Mouse (Mus musculus) liver, embryonic 14.5 days (tissue): Measurements from ENCODE around the gene Pbx4. TPM values are rescaled to one million over a fixed set of nuclear protein-coding genes. Genes with fewer than 3 reads are reported as not detected.

Experiments used
- ATAC-seq: fragments of 200-750 bp; cut with Nextera tagmentation; 2 replicates; pipeline ENCODE4 v1.8.0; 2017; ENCODE audit warnings: moderate number of reproducible peaks, mild to moderate bottlenecking, moderate library complexity; ENCODE audit not compliant: insufficient read depth
- DNase-seq, 3 experiments: peaks; one replicate each; pipeline ENCODE4 v3.0.0-alpha.2; 2012 to 2013; ENCODE audit warnings: low read depth in 3 of 3, low spot score in 3 of 3
- H3K27ac ChIP-seq: fragments of 300-500 bp; sonication (generic); 2 replicates; pipeline ENCODE4 v1.5.1; 2014; ENCODE audit warnings: moderate library complexity, mild to moderate bottlenecking, control low read depth, inconsistent platforms
- H3K27me3 ChIP-seq: fragments of 300-500 bp; sonication (generic); 2 replicates; pipeline ENCODE4 v1.6.1; 2014; ENCODE audit warnings: mild to moderate bottlenecking, low read length, moderate library complexity; ENCODE audit not compliant: control insufficient read depth, insufficient read depth
- H3K36me3 ChIP-seq: fragments of 300-500 bp; sonication (generic); replicated peaks from 2 replicates; pipeline ENCODE4 v1.6.1; 2014; ENCODE audit warnings: low read depth; ENCODE audit not compliant: control insufficient read depth, insufficient read depth
- H3K4me1 ChIP-seq, 2 experiments: fragments of 200-500 bp in 1 of 2; fragments of 300-500 bp in 1 of 2; sonication (generic) in 1 of 2; replicated peaks; 2 replicates each; pipeline ENCODE4 v1.6.1; 2012 to 2014; ENCODE audit warnings: antibody characterized with exemption in 1 of 2, inconsistent platforms in 1 of 2, low read length in 1 of 2; ENCODE audit not compliant: control insufficient read depth in 2 of 2, insufficient read depth in 2 of 2
- H3K4me2 ChIP-seq: fragments of 300-500 bp; sonication (generic); 2 replicates; pipeline ENCODE4 v1.6.1; 2014; ENCODE audit warnings: low read depth, mild to moderate bottlenecking, control low read depth, moderate library complexity
- H3K4me3 ChIP-seq, 2 experiments: fragments of 200-500 bp in 1 of 2; fragments of 300-500 bp in 1 of 2; sonication (generic) in 1 of 2; 2 replicates each; pipeline ENCODE4 v1.5.1; 2012 to 2014; ENCODE audit warnings: low read depth in 2 of 2, low read length in 2 of 2, mild to moderate bottlenecking in 2 of 2, control low read depth in 1 of 2, inconsistent platforms in 1 of 2, moderate library complexity in 1 of 2; ENCODE audit not compliant: insufficient read depth in 1 of 2
- H3K9ac ChIP-seq: fragments of 300-500 bp; sonication (generic); replicated peaks from 2 replicates; pipeline ENCODE4 v1.6.1; 2014; ENCODE audit warnings: mild to moderate bottlenecking, control low read depth, moderate library complexity
- H3K9me3 ChIP-seq: fragments of 300-500 bp; sonication (generic); 2 replicates; pipeline ENCODE4 v1.6.1; 2016; ENCODE audit warnings: low read length, mixed read lengths; ENCODE audit not compliant: control insufficient read depth
- CTCF ChIP-seq: IDR thresholded peaks from 2 replicates; pipeline ENCODE4 v1.5.1; 2016; ENCODE audit warnings: antibody characterized with exemption, low read depth, control low read depth
- EP300 ChIP-seq: IDR thresholded peaks from 2 replicates; pipeline ENCODE4 v1.6.1; 2016; ENCODE audit warnings: antibody characterized with exemption, low read depth
- WGBS: fragments of 180-500 bp; shearing (Covaris S2); extraction: QIAGEN DNeasy Blood & Tissue Kit; methylation state at CpG from one replicate; pipeline ENCODE4 v1.1.7; 2014; ENCODE audit not compliant: insufficient replicate concordance; 5-methylcytosine and 5-hydroxymethylcytosine counted together
- polyA plus RNA-seq, 2 experiments: library from polyadenylated mRNA; depleted of rRNA in 1 of 2; stranded (reverse) in 1 of 2; unstranded in 1 of 2; fragments of >200 nt; fragmentation: Nextera tagmentation in 1 of 2; extraction: Ambion mirVana in 1 of 2; gene quantifications; 2 replicates each; pipeline versions ENCODE4 v1.2.1 to v1.2.3; 2012 to 2014

Gene Pbx4
- polyA plus RNA-seq, 2 experiments, result 1.7 to 2.5 TPM

GRCm38 (mm10) chr8:69915748-69916147, 83.5 kb downstream of the Pbx4 start:
- Histone ChIP-seq H3K27me3 (no peaks in the 10 kb centered on the region), H3K4me2 (no peak overlapping the region), H3K4me3 (no peak overlapping the region), H3K9ac (no peak overlapping the region), H3K27ac (no peak overlapping the region), H3K36me3 (peaks cover 64% of the 10 kb centered on the region), H3K4me1 (peaks cover 17% of the 10 kb centered on the region in 2 experiments), H3K9me3 (no peaks in the 10 kb centered on the region)
- 64% methylated on average over 5 of the region's 5 CpGs for WGBS
- ATAC-seq (no peak), DNase-seq (no peak)
- TF ChIP-seq EP300, result no peak
- no peak for TF ChIP-seq CTCF

- H3K9ac ChIP-seq, result no peak overlapping the region
- peaks cover 37% of the 10 kb centered on the region for H3K36me3 ChIP-seq
These were observed 86.2 kb downstream of the Pbx4 start for GRCm38 (mm10) chr8:69918506-69918905.

GRCm38 (mm10) chr8:69919010-69919409, 86.7 kb downstream of the Pbx4 start:
- Histone ChIP-seq H3K4me2 (no peak overlapping the region), H3K4me3 (no peak overlapping the region), H3K36me3 (peaks cover 36% of the 10 kb centered on the region), H3K9ac (no peak overlapping the region), H3K9me3 (no peaks in the 10 kb centered on the region), H3K4me1 (peaks cover 36 to 47% of the 10 kb centered on the region in 2 experiments), H3K27ac (peak overlapping the region; percentile 83), H3K27me3 (no peaks in the 10 kb centered on the region)
- peak; percentile 71 to 83 (median 71) for DNase-seq
- 39% methylated on average over 1 of the region's 1 CpGs for WGBS
- ATAC-seq, result peak; percentile 50
- TF ChIP-seq EP300, result no peak
- TF ChIP-seq CTCF, result peak; percentile 95

More at GRCm38 (mm10) chr8:69918506-69918905, 86.2 kb downstream of the Pbx4 start:
- Histone ChIP-seq H3K27me3 (no peaks in the 10 kb centered on the region), H3K9me3 (no peaks in the 10 kb centered on the region), H3K4me1 (peaks cover 31 to 42% of the 10 kb centered on the region in 2 experiments), H3K4me3 (no peak overlapping the region), H3K27ac (no peak overlapping the region), H3K4me2 (no peak overlapping the region)
- ATAC-seq (no peak), DNase-seq (no peak)
- TF ChIP-seq EP300, result no peak
- TF ChIP-seq CTCF, result no peak

GRCm38 (mm10) chr8:69919876-69920662, 87.8 kb downstream of the Pbx4 start:
- 30% methylated on average over 11 of the region's 11 CpGs for WGBS
- Histone ChIP-seq H3K9ac (peak overlapping the region; percentile 58), H3K4me3 (peak overlapping the region in 1 of 2 experiments; percentile 18; a peak in 3 of 4 replicates)

GRCm38 (mm10) chr8:69921141-69921540, 88.8 kb downstream of the Pbx4 start:
- Histone ChIP-seq H3K9ac (peak overlapping the region; percentile 58; the same call in 1 of the 2 replicates), H3K27ac (peak overlapping the region; percentile 83), H3K4me2 (peak overlapping the region; percentile 65), H3K36me3 (peaks cover 17% of the 10 kb centered on the region), H3K4me1 (peaks cover 46 to 60% of the 10 kb centered on the region in 2 experiments), H3K4me3 (no peak overlapping the region; a peak in 1 of 4 replicates), H3K9me3 (no peaks in the 10 kb centered on the region), H3K27me3 (no peaks in the 10 kb centered on the region)
- DNase-seq (no peak), ATAC-seq (no peak)
- 75% methylated on average over 2 of the region's 2 CpGs for WGBS
- TF ChIP-seq EP300 (no peak), CTCF (no peak)

More at GRCm38 (mm10) chr8:69919876-69920662, 87.8 kb downstream of the Pbx4 start:
- TF ChIP-seq CTCF (no peak), EP300 (peak; percentile 33; the same call in 1 of the 2 replicates)
- Histone ChIP-seq H3K9me3 (no peaks in the 10 kb centered on the region), H3K27ac (peak overlapping the region; percentile 83), H3K27me3 (no peaks in the 10 kb centered on the region), H3K4me2 (peak overlapping the region; percentile 65), H3K36me3 (peaks cover 27% of the 10 kb centered on the region), H3K4me1 (peaks cover 46 to 55% of the 10 kb centered on the region in 2 experiments)
- peak; percentile 72 for ATAC-seq
- peak; percentile 52 to 95 (median 56) for DNase-seq

Other genes starting within 250 kb of the Pbx4 start
- 3.4 and 4.1 TPM in 2 replicates for gene Zfp868, start 206.9 kb upstream of the Pbx4 start, polyA plus RNA-seq (2012; rRNA removed)
- 5.1 and 5.9 TPM in 2 replicates for gene Zfp868, start 206.9 kb upstream of the Pbx4 start, polyA plus RNA-seq (2014; fragmentation: Nextera tagmentation; extraction: Ambion mirVana)
- 0.30 and 0.32 TPM in 2 replicates for gene Zfp964, start 178.0 kb upstream of the Pbx4 start, polyA plus RNA-seq (2012; rRNA removed)
- 0.15 and 0.35 TPM in 2 replicates for gene Zfp964, start 178.0 kb upstream of the Pbx4 start, polyA plus RNA-seq (2014; fragmentation: Nextera tagmentation; extraction: Ambion mirVana)
- 2.7 and 4.9 TPM in 2 replicates for gene Zfp869, start 121.8 kb upstream of the Pbx4 start, polyA plus RNA-seq (2012; rRNA removed)
- gene Zfp869, start 121.8 kb upstream of the Pbx4 start, polyA plus RNA-seq (2014; fragmentation: Nextera tagmentation; extraction: Ambion mirVana), result 10.0 and 12.3 TPM in 2 replicates
- gene Zfp963, start 82.5 kb upstream of the Pbx4 start, polyA plus RNA-seq (2012; rRNA removed), result 1.2 and 1.8 TPM in 2 replicates
- gene Zfp963, start 82.5 kb upstream of the Pbx4 start, polyA plus RNA-seq (2014; fragmentation: Nextera tagmentation; extraction: Ambion mirVana), result 1.9 and 2.0 TPM in 2 replicates
- gene Gm20422, start 57.6 kb upstream of the Pbx4 start, polyA plus RNA-seq (2012; rRNA removed), result 0.32 TPM in 1 of 2 replicates, not detected in the other
- 1.0 TPM in 1 of 2 replicates, not detected in the other for gene Gm20422, start 57.6 kb upstream of the Pbx4 start, polyA plus RNA-seq (2014; fragmentation: Nextera tagmentation; extraction: Ambion mirVana)
- 19.6 and 24.5 TPM in 2 replicates for gene Atp13a1, start 41.3 kb upstream of the Pbx4 start, polyA plus RNA-seq (2012; rRNA removed)
- 14.1 and 15.6 TPM in 2 replicates for gene Atp13a1, start 41.3 kb upstream of the Pbx4 start, polyA plus RNA-seq (2014; fragmentation: Nextera tagmentation; extraction: Ambion mirVana)
- gene Zfp866, start 41.3 kb upstream of the Pbx4 start, polyA plus RNA-seq (2012; rRNA removed), result 4.6 and 6.0 TPM in 2 replicates
- gene Zfp866, start 41.3 kb upstream of the Pbx4 start, polyA plus RNA-seq (2014; fragmentation: Nextera tagmentation; extraction: Ambion mirVana), result 5.8 and 7.2 TPM in 2 replicates
- gene Gmip, start 23.8 kb upstream of the Pbx4 start, polyA plus RNA-seq (2012; rRNA removed), result 4.8 and 5.8 TPM in 2 replicates
- 1.7 and 3.9 TPM in 2 replicates for gene Gmip, start 23.8 kb upstream of the Pbx4 start, polyA plus RNA-seq (2014; fragmentation: Nextera tagmentation; extraction: Ambion mirVana)
- gene Lpar2, start 10.1 kb upstream of the Pbx4 start, polyA plus RNA-seq (2012; rRNA removed), result 0.40 and 0.44 TPM in 2 replicates
- gene Lpar2, start 10.1 kb upstream of the Pbx4 start, polyA plus RNA-seq (2014; fragmentation: Nextera tagmentation; extraction: Ambion mirVana), result 0.04 and 0.06 TPM in 2 replicates
- gene Cilp2, start 55.2 kb downstream of the Pbx4 start, polyA plus RNA-seq (2012; rRNA removed), result 0.03 and 0.04 TPM in 2 replicates
- 0.03 TPM in 1 of 2 replicates, not detected in the other for gene Cilp2, start 55.2 kb downstream of the Pbx4 start, polyA plus RNA-seq (2014; fragmentation: Nextera tagmentation; extraction: Ambion mirVana)
- 0.41 and 0.50 TPM in 2 replicates for gene Tssk6, start 69.7 kb downstream of the Pbx4 start, polyA plus RNA-seq (2012; rRNA removed)
- 1.7 and 1.9 TPM in 2 replicates for gene Tssk6, start 69.7 kb downstream of the Pbx4 start, polyA plus RNA-seq (2014; fragmentation: Nextera tagmentation; extraction: Ambion mirVana)
- 26.2 and 44.8 TPM in 2 replicates for gene Ndufa13, start 70.1 kb downstream of the Pbx4 start, polyA plus RNA-seq (2012; rRNA removed)
- 109 and 113 TPM in 2 replicates for gene Ndufa13, start 70.1 kb downstream of the Pbx4 start, polyA plus RNA-seq (2014; fragmentation: Nextera tagmentation; extraction: Ambion mirVana)
- 0.30 and 0.36 TPM in 2 replicates for gene Yjefn3, start 70.2 kb downstream of the Pbx4 start, polyA plus RNA-seq (2012; rRNA removed)
- 0.77 and 0.79 TPM in 2 replicates for gene Yjefn3, start 70.2 kb downstream of the Pbx4 start, polyA plus RNA-seq (2014; fragmentation: Nextera tagmentation; extraction: Ambion mirVana)
- 18.3 and 19.2 TPM in 2 replicates for gene Gatad2a, start 163.9 kb downstream of the Pbx4 start, polyA plus RNA-seq (2012; rRNA removed)
- 22.7 and 32.9 TPM in 2 replicates for gene Gatad2a, start 163.9 kb downstream of the Pbx4 start, polyA plus RNA-seq (2014; fragmentation: Nextera tagmentation; extraction: Ambion mirVana)
- gene Mau2, start 210.2 kb downstream of the Pbx4 start, polyA plus RNA-seq (2012; rRNA removed), result 19.2 and 19.4 TPM in 2 replicates
- 15.6 and 19.6 TPM in 2 replicates for gene Mau2, start 210.2 kb downstream of the Pbx4 start, polyA plus RNA-seq (2014; fragmentation: Nextera tagmentation; extraction: Ambion mirVana)
- gene Sugp1, start 210.3 kb downstream of the Pbx4 start, polyA plus RNA-seq (2012; rRNA removed), result 4.7 and 6.2 TPM in 2 replicates
- 8.8 and 10.3 TPM in 2 replicates for gene Sugp1, start 210.3 kb downstream of the Pbx4 start, polyA plus RNA-seq (2014; fragmentation: Nextera tagmentation; extraction: Ambion mirVana)
- 1.2 and 1.3 TPM in 2 replicates for gene Tm6sf2, start 240.4 kb downstream of the Pbx4 start, polyA plus RNA-seq (2012; rRNA removed)
- 0.85 and 1.3 TPM in 2 replicates for gene Tm6sf2, start 240.4 kb downstream of the Pbx4 start, polyA plus RNA-seq (2014; fragmentation: Nextera tagmentation; extraction: Ambion mirVana)